Mouse (Mus musculus): ENCODE results near the gene Hist1h4k. TPM values are rescaled to one million over a fixed set of nuclear protein-coding genes. Genes with fewer than 3 reads are reported as not detected.
"Not testable (repeated sequence)": the region's sequence is repeated elsewhere in the genome, so short reads cannot be mapped to it uniquely, and the experiment has no call there.

The Hist1h4k gene
- polyA plus RNA-seq, 1 experiment = 55.4 TPM

GRCm38 (mm10) chr13:21715864-21716539, 34.3 kb downstream of the Hist1h4k start, which contains the start of the genes Hist1h2bl and Hist1h2ai:
TSS of gene Hist1h2bl (minus strand) at chr13:21716143.
TSS of gene Hist1h2ai (plus strand) at chr13:21716422.
- TF ChIP-seq POLR2A (IDR thresholded peaks at IDR 0.05; ENCODE audit: low read depth, low read length) = peak; percentile 19; the same call in 1 of the 2 replicates
- H3K27me3 ChIP-seq (ENCODE audit: control insufficient read depth, insufficient read depth, low read length); H3K4me1 ChIP-seq (ENCODE audit: control insufficient read depth, insufficient read depth, insufficient read length, low read length); H3K36me3 ChIP-seq (ENCODE audit: control insufficient read depth, insufficient read depth, low read length): not testable (repeated sequence)
- under 1% methylated on average over 37 of the region's 50 CpGs for WGBS
- peak within 1 kb of the TSS; percentile 75 for H3K4me3 ChIP-seq (ENCODE audit: low read depth, low read length)
- H3K27ac ChIP-seq (ENCODE audit: insufficient read depth, low read depth, low read length) = peak within 1 kb of the TSS; percentile 88

DNA sequence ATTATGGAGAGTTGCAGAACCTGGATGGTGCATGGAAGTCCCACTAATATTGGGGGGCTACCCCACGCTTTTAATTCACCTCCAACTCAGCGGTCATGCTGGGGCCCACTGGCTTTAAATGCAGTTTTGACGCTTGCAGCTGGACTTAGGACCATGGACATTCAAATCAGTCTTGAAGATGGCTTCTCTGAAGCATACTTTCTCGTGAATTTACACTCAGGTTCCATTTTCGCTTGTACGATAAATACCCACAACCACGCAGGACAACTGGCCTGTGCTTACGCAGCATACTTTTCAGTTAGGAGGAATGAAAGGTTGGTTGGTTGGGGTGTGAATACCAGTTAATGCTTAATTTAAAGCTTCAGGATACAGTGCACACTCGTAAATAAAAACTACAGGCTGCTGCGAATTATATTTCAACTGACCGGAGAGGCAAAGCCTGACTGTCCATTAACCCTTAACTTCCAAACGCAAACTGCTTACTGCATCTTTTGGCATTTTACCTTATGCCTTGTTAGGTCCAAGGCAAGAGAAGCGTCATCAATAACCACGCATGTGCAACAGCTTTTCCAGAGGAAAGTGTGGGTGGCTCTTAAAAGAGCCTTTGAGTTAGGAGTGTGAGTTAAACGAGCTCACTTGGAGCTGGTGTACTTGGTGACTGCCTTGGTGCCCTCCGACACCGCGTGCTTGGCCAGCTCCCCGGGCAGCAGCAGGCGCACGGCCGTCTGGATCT, 35.0 kb downstream of the Hist1h4k start:
- under 1% methylated on average over 22 of the region's 22 CpGs for WGBS
- Histone ChIP-seq H3K27me3 (ENCODE audit: control insufficient read depth, insufficient read depth, low read length) (no peaks in the 10 kb centered on the region), H3K36me3 (ENCODE audit: control insufficient read depth, insufficient read depth, low read length) (no peaks in the 10 kb centered on the region), H3K4me3 (ENCODE audit: low read depth, low read length) (peak overlapping the region; percentile 63), H3K27ac (ENCODE audit: insufficient read depth, low read depth, low read length) (peak overlapping the region; percentile 65), H3K4me1 (ENCODE audit: control insufficient read depth, insufficient read depth, insufficient read length, low read length) (peaks cover 8% of the 10 kb centered on the region; the same call in 1 of the 2 replicates)
- TF ChIP-seq CTCF (IDR thresholded peaks at IDR 0.05; ENCODE audit: extremely low read depth, insufficient read length, insufficient replicate concordance, low read depth, low read length) = no peak
- TF ChIP-seq POLR2A (IDR thresholded peaks at IDR 0.05; ENCODE audit: low read depth, low read length) = no peak

DNA sequence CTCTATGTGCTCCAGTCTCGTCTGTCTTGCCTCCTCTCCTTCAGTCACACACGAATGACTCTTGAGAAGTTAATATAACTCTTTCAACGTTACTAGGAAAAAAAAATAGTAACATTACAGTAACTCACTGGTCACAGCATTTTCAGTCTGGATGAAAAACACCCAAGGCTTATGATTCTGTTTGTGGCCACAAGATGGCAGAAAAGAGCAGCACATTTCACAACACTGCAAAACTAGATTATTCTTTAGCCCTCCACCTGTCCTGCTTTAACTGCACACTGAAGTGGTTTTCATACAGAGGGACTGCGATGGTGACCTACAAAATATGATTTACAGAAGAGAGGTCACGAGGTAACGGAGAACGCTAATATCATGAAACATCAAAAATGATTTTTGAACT, 35.6 kb downstream of the Hist1h4k start:
- Histone ChIP-seq H3K4me1 (ENCODE audit: control insufficient read depth, insufficient read depth, insufficient read length, low read length) (peaks cover 8% of the 10 kb centered on the region; the same call in 1 of the 2 replicates), H3K36me3 (ENCODE audit: control insufficient read depth, insufficient read depth, low read length) (no peaks in the 10 kb centered on the region), H3K27me3 (ENCODE audit: control insufficient read depth, insufficient read depth, low read length) (no peaks in the 10 kb centered on the region), H3K27ac (ENCODE audit: insufficient read depth, low read depth, low read length) (0 out of 2 replicates have a peak overlapping the region, but pooled peaks have one; percentile 65), H3K4me3 (ENCODE audit: low read depth, low read length) (no peak overlapping the region)
- WGBS = under 1% methylated on average over 7 of the region's 7 CpGs
- TF ChIP-seq POLR2A (IDR thresholded peaks at IDR 0.05; ENCODE audit: low read depth, low read length) = no peak
- TF ChIP-seq CTCF (IDR thresholded peaks at IDR 0.05; ENCODE audit: extremely low read depth, insufficient read length, insufficient replicate concordance, low read depth, low read length) = no peak

DNA sequence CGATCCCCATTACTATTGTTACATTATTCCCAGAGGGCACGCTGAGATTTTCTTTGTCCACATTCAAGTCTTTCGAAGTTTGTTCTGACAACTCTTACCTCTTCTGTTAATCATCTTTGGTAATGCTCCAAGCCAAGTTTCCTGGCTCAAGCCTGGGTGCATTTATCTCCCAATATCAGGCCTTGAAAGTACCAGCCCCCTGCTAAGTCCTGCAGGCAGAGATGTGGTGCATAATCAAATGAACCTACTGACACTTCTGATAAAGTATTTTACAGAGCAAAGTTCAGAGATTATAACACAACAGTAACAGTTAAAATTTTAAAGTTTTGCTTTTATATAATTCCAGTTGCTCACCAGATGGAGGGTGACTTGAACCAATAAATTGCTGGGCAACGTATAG, 38.6 kb downstream of the Hist1h4k start:
- Histone ChIP-seq H3K27me3 (ENCODE audit: control insufficient read depth, insufficient read depth, low read length) (no peaks in the 10 kb centered on the region), H3K36me3 (ENCODE audit: control insufficient read depth, insufficient read depth, low read length) (no peaks in the 10 kb centered on the region), H3K4me3 (ENCODE audit: low read depth, low read length) (no peak overlapping the region), H3K4me1 (ENCODE audit: control insufficient read depth, insufficient read depth, insufficient read length, low read length) (peaks cover 8% of the 10 kb centered on the region; the same call in 1 of the 2 replicates), H3K27ac (ENCODE audit: insufficient read depth, low read depth, low read length) (no peak overlapping the region)
- 19% methylated on average over 4 of the region's 4 CpGs for WGBS
- TF ChIP-seq CTCF (IDR thresholded peaks at IDR 0.05; ENCODE audit: extremely low read depth, insufficient read length, insufficient replicate concordance, low read depth, low read length) (no peak), POLR2A (IDR thresholded peaks at IDR 0.05; ENCODE audit: low read depth, low read length) (no peak)

- Histone ChIP-seq H3K27ac (ENCODE audit: insufficient read depth, low read depth, low read length) (peak overlapping the region; percentile 4), H3K4me1 (ENCODE audit: control insufficient read depth, insufficient read depth, insufficient read length, low read length) (peaks cover 8% of the 10 kb centered on the region; the same call in 1 of the 2 replicates), H3K4me3 (ENCODE audit: low read depth, low read length) (peak overlapping the region; percentile 10; the same call in 1 of the 2 replicates), H3K36me3 (ENCODE audit: control insufficient read depth, insufficient read depth, low read length) (no peaks in the 10 kb centered on the region), H3K27me3 (ENCODE audit: control insufficient read depth, insufficient read depth, low read length) (no peaks in the 10 kb centered on the region)
- 3% methylated on average over 22 of the region's 22 CpGs for WGBS
- no peak for TF ChIP-seq CTCF (IDR thresholded peaks at IDR 0.05; ENCODE audit: extremely low read depth, insufficient read length, insufficient replicate concordance, low read depth, low read length)
Measured at GRCm38 (mm10) chr13:21710821-21711525, 39.3 kb downstream of the Hist1h4k start.

DNA sequence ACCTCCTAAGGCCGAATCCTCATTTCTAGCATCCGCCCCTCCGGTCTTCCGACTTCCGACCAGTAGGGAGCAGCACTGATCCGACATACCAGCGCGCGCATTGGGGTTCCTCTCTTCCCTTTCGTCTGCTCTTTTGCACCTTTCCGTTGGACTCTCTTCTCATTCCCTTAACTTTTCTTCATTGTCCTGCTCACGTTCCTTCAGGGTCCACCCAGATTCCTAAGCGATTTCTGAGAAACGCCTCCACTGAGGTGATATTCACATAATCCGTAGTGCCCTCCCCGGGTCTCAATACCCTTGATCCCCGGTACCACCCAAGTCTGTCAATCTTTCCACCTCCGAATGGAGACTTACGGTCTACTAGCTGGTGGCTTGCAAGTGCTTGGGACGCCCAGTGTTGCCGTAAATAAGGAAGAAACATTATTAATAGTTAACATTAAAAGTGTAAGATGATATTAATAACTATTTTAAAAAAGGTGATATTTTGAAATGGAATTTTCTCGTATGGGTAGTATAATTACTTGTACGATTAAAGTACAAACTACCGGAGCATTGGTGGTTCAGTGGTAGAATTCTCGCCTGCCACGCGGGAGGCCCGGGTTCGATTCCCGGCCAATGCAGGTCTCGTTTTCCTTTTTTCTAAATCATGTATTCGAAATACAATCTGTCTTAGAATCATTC, 40.1 kb downstream of the Hist1h4k start:
- TF ChIP-seq POLR2A (IDR thresholded peaks at IDR 0.05; ENCODE audit: low read depth, low read length) = no peak; the same call in 1 of the 2 replicates
- peak; percentile 87 for TF ChIP-seq CTCF (IDR thresholded peaks at IDR 0.05; ENCODE audit: extremely low read depth, insufficient read length, insufficient replicate concordance, low read depth, low read length)
- under 1% methylated on average over 32 of the region's 32 CpGs for WGBS
- Histone ChIP-seq H3K4me3 (ENCODE audit: low read depth, low read length) (peak overlapping the region; percentile 69), H3K27ac (ENCODE audit: insufficient read depth, low read depth, low read length) (peak overlapping the region; percentile 41), H3K27me3 (ENCODE audit: control insufficient read depth, insufficient read depth, low read length) (no peaks in the 10 kb centered on the region), H3K36me3 (ENCODE audit: control insufficient read depth, insufficient read depth, low read length) (no peaks in the 10 kb centered on the region), H3K4me1 (ENCODE audit: control insufficient read depth, insufficient read depth, insufficient read length, low read length) (peaks cover 4% of the 10 kb centered on the region; the same call in 1 of the 2 replicates)
